Mouse (Mus musculus): ENCODE data around the gene Spaca7. TPM values are rescaled to one million over a fixed set of nuclear protein-coding genes. Genes with fewer than 3 reads are reported as not detected.

The Spaca7 gene
- not detected in 2 replicates for polyA plus RNA-seq (2012; rRNA removed)

GRCm38 (mm10) chr8:12572814-12573534 is at the start of gene Spaca7:
Gene Spaca7, plus strand, starts transcription at chr8:12573029.

Other genes with a start within 250 kb of the Spaca7 start
- gene Sox1, start 177.7 kb upstream of the Spaca7 start, polyA plus RNA-seq (2012; rRNA removed) = 0.02 TPM in 1 of 2 replicates, not detected in the other
- gene Tubgcp3, start 99.2 kb downstream of the Spaca7 start, polyA plus RNA-seq (2012; rRNA removed) = 11.0 and 20.8 TPM in 2 replicates
- gene Atp11a, start 184.0 kb downstream of the Spaca7 start, polyA plus RNA-seq (2012; rRNA removed) = 15.4 and 18.1 TPM in 2 replicates

Data from stomach, adult 2 months (tissue).